Mouse (Mus musculus) CH12F3 (cell line): ENCODE measurements around the gene Atp1b1.

ENCODE experiments used
- in situ Hi-C: fragments of 300-500 bp; cut with MboI; formaldehyde crosslinking; loops from 2 replicates; pipeline ENCODE4 v1.14.3; 2020; ENCODE audit warnings: low sequenced_read_pairs

The Atp1b1 gene

DNA sequence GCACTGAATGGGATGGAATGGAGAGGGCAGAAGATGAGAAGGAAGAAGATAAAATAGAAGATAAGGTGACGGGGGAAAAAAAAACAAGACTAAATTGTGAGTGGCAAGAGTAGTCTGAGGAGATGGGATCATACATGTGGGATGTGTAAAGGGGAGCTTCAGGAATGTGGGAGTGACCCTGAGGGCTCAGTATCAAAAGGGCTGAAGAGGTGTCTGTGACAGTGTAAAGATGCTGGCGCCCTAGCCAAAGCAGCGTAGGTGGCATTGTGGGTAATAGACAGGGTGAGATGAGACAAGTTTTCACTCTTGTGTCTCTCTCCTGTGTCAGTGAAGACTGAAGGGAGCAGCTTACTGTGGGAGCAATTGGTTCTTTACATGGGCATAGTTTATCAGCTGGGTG, 58.6 kb downstream of the Atp1b1 start:
- in situ Hi-C loops, result no loop called here

DNA sequence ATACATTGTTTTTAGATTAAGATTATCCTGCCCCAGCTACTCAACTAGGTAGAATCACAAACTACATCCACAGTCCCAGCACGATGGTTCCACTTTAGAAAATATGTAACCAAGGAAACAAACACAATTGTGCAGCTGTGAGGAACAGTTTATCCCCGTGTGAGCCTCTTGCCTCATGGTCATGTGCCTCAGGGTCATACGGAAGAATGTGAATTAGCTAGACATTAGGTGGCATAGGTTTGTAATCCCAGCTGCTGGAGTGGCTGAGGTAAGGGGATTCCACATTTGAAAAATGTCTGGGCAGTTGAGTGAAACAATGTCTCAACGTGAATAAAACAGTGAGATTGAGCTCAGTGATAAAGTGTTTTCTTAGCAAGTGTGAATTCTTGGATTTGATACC, 60.5 kb downstream of the Atp1b1 start:
- in situ Hi-C loops, result no loop called here

DNA sequence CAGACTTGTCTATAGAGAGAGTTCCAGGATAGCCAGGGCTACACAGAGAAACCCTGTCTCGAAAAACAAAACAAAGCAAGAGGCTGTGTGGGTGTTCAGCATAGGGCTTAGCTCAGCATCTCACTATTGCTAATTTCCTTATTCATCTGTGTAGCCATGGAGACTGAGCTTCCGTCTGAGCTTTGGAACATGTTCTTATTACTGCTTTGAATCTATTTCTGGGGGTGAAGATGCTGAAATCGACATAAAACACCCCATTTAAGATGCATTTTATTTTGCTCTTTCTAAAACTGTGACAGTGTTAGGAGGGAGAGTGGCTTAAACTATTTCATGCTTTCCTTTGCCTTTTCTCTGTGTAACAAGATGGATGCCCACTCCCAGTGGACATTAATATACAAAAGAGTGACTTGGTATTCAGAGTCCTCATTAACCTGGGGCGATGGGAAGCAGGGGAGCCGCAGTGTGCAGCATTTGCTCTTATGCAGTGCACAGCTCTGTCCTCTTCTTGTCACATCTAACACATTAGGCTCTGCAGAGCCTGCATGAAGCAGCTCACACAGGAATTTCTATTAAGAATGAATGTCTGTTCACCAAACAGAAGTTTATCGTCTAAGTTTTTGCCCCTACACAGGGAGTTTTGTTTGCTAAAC, 62.9 kb downstream of the Atp1b1 start:
- in situ Hi-C loops, result no loop called here

DNA sequence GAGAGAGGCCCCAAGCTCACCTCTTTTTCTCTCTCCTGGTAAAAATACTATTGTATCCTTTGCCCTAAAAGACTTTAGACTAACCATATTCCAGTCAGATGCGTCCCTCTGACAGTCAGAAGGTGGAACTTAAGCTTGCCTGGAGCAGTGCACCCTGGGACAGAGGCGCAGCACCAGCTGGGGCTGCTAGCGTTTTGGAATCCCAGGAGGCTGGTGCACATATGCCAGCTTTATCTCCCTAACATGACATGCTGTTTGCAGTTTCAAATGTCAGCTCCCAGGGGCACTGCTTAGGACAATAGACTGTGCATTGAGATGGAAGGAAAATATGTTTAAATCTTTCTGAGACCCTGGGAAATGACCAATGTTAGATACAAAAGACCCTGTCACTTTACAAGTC, 66.0 kb downstream of the Atp1b1 start:
- in situ Hi-C loops, result no loop called here

DNA sequence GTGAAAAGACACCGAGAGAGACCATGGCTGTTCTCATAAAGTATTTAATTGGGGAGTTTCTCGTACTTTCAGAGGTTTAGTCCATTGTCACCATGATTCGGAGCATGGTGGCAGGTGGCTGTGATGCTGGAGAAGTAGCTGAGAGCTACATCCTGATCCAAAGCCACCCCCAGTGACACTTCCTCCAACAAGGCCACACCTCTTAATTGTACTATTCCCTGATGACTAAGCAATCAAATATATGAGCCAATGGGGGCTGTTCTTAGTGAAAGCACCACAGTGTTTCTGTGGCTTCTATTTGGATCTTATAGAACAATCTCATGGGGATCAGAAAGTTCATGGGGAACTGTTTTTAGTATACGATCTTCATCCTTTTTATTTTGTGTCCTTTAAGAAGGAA, 68.4 kb downstream of the Atp1b1 start:
- in situ Hi-C loops, result no loop called here
